Mouse (Mus musculus) intestine, embryonic 14.5 days (tissue): Measurements from ENCODE around the gene Olfr1415. TPM values are rescaled to one million over a fixed set of nuclear protein-coding genes. Genes with fewer than 3 reads are reported as not detected.

Source experiments
- ATAC-seq: fragments of 200-750 bp; cut with Nextera tagmentation; replicated peaks from 2 replicates; pipeline ENCODE4 v1.8.0; 2017; ENCODE audit warnings: low read depth, moderate number of reproducible peaks, moderate TSS enrichment, moderate library complexity; ENCODE audit not compliant: low FRiP score, low TSS enrichment
- DNase-seq: peaks from one replicate; pipeline ENCODE4 v3.0.0-alpha.2; 2018; ENCODE audit warnings: low spot score
- H3K27ac ChIP-seq: fragments of 300-500 bp; sonication (generic); 2 replicates; pipeline ENCODE4 v1.5.1; 2014; ENCODE audit warnings: low read depth, mild to moderate bottlenecking, control low read depth
- H3K27me3 ChIP-seq: fragments of 300-500 bp; sonication (generic); replicated peaks from 2 replicates; pipeline ENCODE4 v1.6.1; 2014; ENCODE audit warnings: low read length, control low read depth; ENCODE audit not compliant: control insufficient read depth, insufficient read depth
- H3K36me3 ChIP-seq: fragments of 300-500 bp; sonication (generic); 2 replicates; pipeline ENCODE4 v1.6.1; 2014; ENCODE audit warnings: low read length, control low read depth; ENCODE audit not compliant: control insufficient read depth, insufficient read depth
- H3K4me1 ChIP-seq: fragments of 300-500 bp; sonication (generic); replicated peaks from 2 replicates; pipeline ENCODE4 v1.6.1; 2014; ENCODE audit warnings: low read length, control low read depth, mixed read lengths; ENCODE audit not compliant: control insufficient read depth, insufficient read depth
- H3K4me2 ChIP-seq: fragments of 300-500 bp; sonication (generic); 2 replicates; pipeline ENCODE4 v1.6.1; 2014; ENCODE audit warnings: low read length
- H3K4me3 ChIP-seq: fragments of 300-500 bp; sonication (generic); 2 replicates; pipeline ENCODE4 v1.5.1; 2014; ENCODE audit warnings: low read depth, low read length, control low read depth, mixed read lengths
- H3K9ac ChIP-seq: fragments of 300-500 bp; sonication (generic); 2 replicates; pipeline ENCODE4 v1.6.1; 2014; ENCODE audit warnings: mild to moderate bottlenecking, low read length
- H3K9me3 ChIP-seq: fragments of 300-500 bp; sonication (generic); 2 replicates; pipeline ENCODE4 v1.6.1; 2016; ENCODE audit warnings: low read length, control low read depth; ENCODE audit not compliant: control insufficient read depth
- WGBS: fragments of 180-500 bp; shearing (Covaris S2); extraction: QIAGEN DNeasy Blood & Tissue Kit; methylation state at CpG from one replicate; pipeline ENCODE4 v1.1.7; 2014; 5-methylcytosine and 5-hydroxymethylcytosine counted together
- microRNA-seq: library from miRNA; unstranded; fragments of <30 nt; microRNA quantifications from one replicate; pipeline ENCODE4, GENCODE M21; 2016
- polyA plus RNA-seq: library from polyadenylated mRNA; unstranded; fragments of >200 nt; fragmentation: Nextera tagmentation; extraction: Ambion mirVana; gene quantifications from 2 replicates; pipeline ENCODE4 v1.2.1, GENCODE M21; 2014

The Olfr1415 gene
- polyA plus RNA-seq, 1 experiment from 2014 or later = not detected

GRCm38 (mm10) chr1:92441453-92442063 lies 54.3 kb downstream of the Olfr1415 start:
- no peak for DNase-seq
- H3K9me3 ChIP-seq = no peaks in the 10 kb centered on the region
- no peaks in the 10 kb centered on the region for H3K27me3 ChIP-seq
- H3K4me2 ChIP-seq = no peak overlapping the region
- no peak overlapping the region for H3K27ac ChIP-seq
- H3K36me3 ChIP-seq = peaks cover 78% of the 10 kb centered on the region
- H3K9ac ChIP-seq = no peak overlapping the region
- no peak for ATAC-seq
- H3K4me3 ChIP-seq = no peak overlapping the region
- peaks cover 11% of the 10 kb centered on the region for H3K4me1 ChIP-seq
- 82% methylated on average over 6 of the region's 6 CpGs for WGBS

- no peak overlapping the region for H3K4me2 ChIP-seq
- peaks cover 11% of the 10 kb centered on the region for H3K4me1 ChIP-seq
- H3K9ac ChIP-seq = no peak overlapping the region
- no peak overlapping the region for H3K4me3 ChIP-seq
- H3K27ac ChIP-seq = no peak overlapping the region
- H3K36me3 ChIP-seq = peaks cover 65% of the 10 kb centered on the region
- no peaks in the 10 kb centered on the region for H3K27me3 ChIP-seq
- 93% methylated on average over 9 of the region's 9 CpGs for WGBS
- no peak for ATAC-seq
- no peaks in the 10 kb centered on the region for H3K9me3 ChIP-seq
- DNase-seq = no peak
Observed at GRCm38 (mm10) chr1:92440066-92440750, 55.7 kb downstream of the Olfr1415 start.

Small RNA genes within 50 kb of the gene (microRNA-seq; reads per million reads assigned to microRNA genes)
- 2.5 reads per million, percentile 25 among the genes with 10 or more reads in this experiment for gene Mir6900

Other genes with a start within 250 kb of the Olfr1415 start
- gene Ndufa10, start 22.2 kb downstream of the Olfr1415 start, polyA plus RNA-seq = 312 and 331 TPM in 2 replicates
- gene Olfr1416, start 11.0 kb downstream of the Olfr1415 start, polyA plus RNA-seq = not detected in 2 replicates
- not detected in 2 replicates for gene Olfr1414, start 22.6 kb upstream of the Olfr1415 start, polyA plus RNA-seq
- not detected in 2 replicates for gene Olfr1413, start 75.2 kb upstream of the Olfr1415 start, polyA plus RNA-seq
- not detected in 2 replicates for gene Olfr1412, start 89.7 kb upstream of the Olfr1415 start, polyA plus RNA-seq
- not detected in 2 replicates for gene Olfr1411, start 98.3 kb upstream of the Olfr1415 start, polyA plus RNA-seq
- gene Olfr1410, start 109.7 kb upstream of the Olfr1415 start, polyA plus RNA-seq = not detected in 2 replicates
- not detected in 2 replicates for gene Olfr12, start 121.7 kb upstream of the Olfr1415 start, polyA plus RNA-seq
- 424 and 467 TPM in 2 replicates for gene Cops9, start 145.9 kb upstream of the Olfr1415 start, polyA plus RNA-seq
- 0.09 TPM in 1 of 2 replicates, not detected in the other for gene Otos, start 152.7 kb upstream of the Olfr1415 start, polyA plus RNA-seq